Mouse (Mus musculus) forebrain, postnatal 0 days (tissue): ENCODE results near the gene Ptma. TPM values are rescaled to one million over a fixed set of nuclear protein-coding genes. Genes with fewer than 3 reads are reported as not detected.

ENCODE experiments used
- ATAC-seq: fragments of 200-750 bp; cut with Nextera tagmentation; 2 replicates; pipeline ENCODE4 v1.8.0; 2017; ENCODE audit warnings: mild to moderate bottlenecking, moderate library complexity
- DNase-seq: peaks from one replicate; pipeline ENCODE4 v3.0.0-alpha.2; 2015
- H3K27ac ChIP-seq: fragments of 300-500 bp; sonication (generic); 2 replicates; pipeline ENCODE4 v1.5.1; 2014; ENCODE audit warnings: low read depth, mild to moderate bottlenecking, antibody characterized with exemption, low read length, moderate library complexity, mixed read lengths
- H3K27me3 ChIP-seq: fragments of 300-500 bp; sonication (generic); 2 replicates; pipeline ENCODE4 v1.6.1; 2014; ENCODE audit warnings: mild to moderate bottlenecking, low read length, mixed read lengths; ENCODE audit not compliant: insufficient read depth
- H3K36me3 ChIP-seq: fragments of 300-500 bp; sonication (generic); 2 replicates; pipeline ENCODE4 v1.6.1; 2014; ENCODE audit warnings: mild to moderate bottlenecking, moderate library complexity; ENCODE audit not compliant: insufficient read depth
- H3K4me1 ChIP-seq: fragments of 300-500 bp; sonication (generic); 2 replicates; pipeline ENCODE4 v1.6.1; 2014; ENCODE audit warnings: antibody characterized with exemption; ENCODE audit not compliant: insufficient read depth
- H3K4me2 ChIP-seq: fragments of 300-500 bp; sonication (generic); 2 replicates; pipeline ENCODE4 v1.6.1; 2014; ENCODE audit warnings: low read depth, mild to moderate bottlenecking, moderate library complexity
- H3K4me3 ChIP-seq: fragments of 300-500 bp; sonication (generic); 2 replicates; pipeline ENCODE4 v1.5.1; 2014; ENCODE audit warnings: low read depth, low read length, mixed read lengths
- H3K9ac ChIP-seq: fragments of 300-500 bp; sonication (generic); 2 replicates; pipeline ENCODE4 v1.6.1; 2014; ENCODE audit warnings: mild to moderate bottlenecking
- H3K9me3 ChIP-seq: fragments of 300-500 bp; sonication (generic); 2 replicates; pipeline ENCODE4 v1.6.1; 2016; ENCODE audit warnings: low read length
- CTCF ChIP-seq: sonication (generic); IDR thresholded peaks from 2 replicates; pipeline ENCODE4 v1.5.1; 2016; ENCODE audit warnings: antibody characterized with exemption, control low read depth, low read depth
- WGBS: fragments of 180-500 bp; shearing (Covaris S2); extraction: QIAGEN DNeasy Blood & Tissue Kit; methylation state at CpG from one replicate; pipeline ENCODE4 v1.1.7; 2014; 5-methylcytosine and 5-hydroxymethylcytosine counted together
- polyA plus RNA-seq: library from polyadenylated mRNA; unstranded; fragments of >200 nt; fragmentation: Nextera tagmentation; extraction: Ambion mirVana; gene quantifications from 2 replicates; pipeline ENCODE4 v1.2.1, GENCODE M21; 2015
- total RNA-seq: library from RNA; depleted of rRNA; stranded (reverse); fragments of >200 nt; gene quantifications from 2 replicates; pipeline ENCODE4 v1.2.3, GENCODE M21; 2014

The Ptma gene
- total and polyA plus RNA-seq, 2 experiments from 2014 or later = 1,724 to 1,968 TPM

- Histone ChIP-seq H3K4me1 (no peaks in the 10 kb centered on the region), H3K36me3 (peaks cover 60% of the 10 kb centered on the region), H3K4me2 (no peak overlapping the region), H3K9me3 (no peaks in the 10 kb centered on the region), H3K4me3 (no peak overlapping the region), H3K27ac (no peak overlapping the region), H3K27me3 (no peaks in the 10 kb centered on the region), H3K9ac (no peak overlapping the region)
- TF ChIP-seq CTCF = no peak
- DNase-seq = no peak
- no peak for ATAC-seq
- WGBS = 98% methylated on average over 2 of the region's 2 CpGs
Measured at GRCm38 (mm10) chr1:86542584-86542983, 16.1 kb downstream of the Ptma start.

DNA sequence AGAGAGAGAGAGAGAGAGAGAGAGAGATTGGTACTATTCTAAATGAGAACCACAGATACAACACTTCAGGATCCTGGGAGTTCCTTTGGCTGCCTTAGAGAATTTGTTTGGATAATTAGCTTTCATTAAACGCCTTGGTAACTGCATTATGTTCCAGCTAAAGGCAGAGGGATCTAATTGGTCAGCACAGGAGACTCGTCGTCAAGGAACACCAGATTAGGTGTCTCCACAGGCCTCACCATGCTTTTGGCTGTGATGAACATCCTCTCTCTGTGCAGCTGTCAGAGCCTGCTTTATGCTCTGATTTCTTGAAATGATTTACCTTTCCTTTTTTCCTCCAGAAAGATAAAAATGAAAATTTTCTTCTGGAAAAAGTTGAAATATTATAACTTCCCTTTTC, 20.3 kb downstream of the Ptma start:
- Histone ChIP-seq H3K36me3 (peaks cover 61% of the 10 kb centered on the region), H3K4me1 (no peaks in the 10 kb centered on the region), H3K4me3 (no peak overlapping the region), H3K9me3 (no peaks in the 10 kb centered on the region), H3K4me2 (no peak overlapping the region), H3K27me3 (no peaks in the 10 kb centered on the region), H3K27ac (no peak overlapping the region), H3K9ac (no peak overlapping the region)
- TF ChIP-seq CTCF = no peak
- 0 out of 2 replicates have a peak, but pooled peaks have one; percentile 16 for ATAC-seq
- 20% methylated on average over 3 of the region's 3 CpGs for WGBS
- DNase-seq = no peak

- no peak overlapping the region for H3K9ac ChIP-seq
- no peak for DNase-seq
- no peak overlapping the region for H3K4me2 ChIP-seq
- no peaks in the 10 kb centered on the region for H3K27me3 ChIP-seq
- H3K4me3 ChIP-seq = no peak overlapping the region
- TF ChIP-seq CTCF = no peak
- H3K9me3 ChIP-seq = no peaks in the 10 kb centered on the region
- peaks cover 19% of the 10 kb centered on the region for H3K36me3 ChIP-seq
- 74% methylated on average over 4 of the region's 4 CpGs for WGBS
- H3K27ac ChIP-seq = no peak overlapping the region
- no peak for ATAC-seq
- H3K4me1 ChIP-seq = no peaks in the 10 kb centered on the region
Measured at GRCm38 (mm10) chr1:86551299-86551698, 24.8 kb downstream of the Ptma start.

- Histone ChIP-seq H3K4me2 (no peak overlapping the region), H3K36me3 (peaks cover 14% of the 10 kb centered on the region), H3K4me1 (no peaks in the 10 kb centered on the region), H3K27ac (no peak overlapping the region), H3K4me3 (no peak overlapping the region), H3K27me3 (no peaks in the 10 kb centered on the region), H3K9me3 (no peaks in the 10 kb centered on the region), H3K9ac (no peak overlapping the region)
- TF ChIP-seq CTCF = no peak
- DNase-seq = no peak
- 40% methylated on average over 2 of the region's 2 CpGs for WGBS
- ATAC-seq = no peak
Measured at GRCm38 (mm10) chr1:86551877-86552276, 25.4 kb downstream of the Ptma start.

DNA sequence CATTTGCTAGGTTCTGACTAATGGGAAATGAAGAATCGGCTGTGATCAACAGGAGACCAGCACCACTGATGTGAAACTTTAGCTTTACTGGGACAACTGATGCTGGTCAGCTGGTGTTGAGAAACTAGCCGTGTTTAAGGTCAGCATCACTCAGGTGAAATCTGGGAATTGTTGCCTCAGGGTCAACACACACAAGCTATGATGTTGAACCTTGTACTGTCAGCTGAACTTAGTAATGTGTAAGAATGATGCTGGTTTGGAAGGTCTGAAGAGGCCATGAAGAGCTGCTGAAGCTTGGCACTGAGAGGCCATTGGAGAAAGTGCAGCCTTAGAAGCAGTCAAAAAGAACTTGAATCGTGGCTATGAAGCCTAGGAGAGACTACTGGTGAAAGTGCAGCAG, 29.1 kb downstream of the Ptma start:
- Histone ChIP-seq H3K4me2 (no peak overlapping the region), H3K27ac (no peak overlapping the region), H3K9me3 (no peaks in the 10 kb centered on the region), H3K27me3 (no peaks in the 10 kb centered on the region), H3K9ac (no peak overlapping the region), H3K4me1 (no peaks in the 10 kb centered on the region), H3K4me3 (no peak overlapping the region), H3K36me3 (peaks cover 8% of the 10 kb centered on the region; the same call in 1 of the 2 replicates)
- ATAC-seq = no peak
- TF ChIP-seq CTCF = no peak
- 81% methylated on average over 3 of the region's 3 CpGs for WGBS
- DNase-seq = no peak

DNA sequence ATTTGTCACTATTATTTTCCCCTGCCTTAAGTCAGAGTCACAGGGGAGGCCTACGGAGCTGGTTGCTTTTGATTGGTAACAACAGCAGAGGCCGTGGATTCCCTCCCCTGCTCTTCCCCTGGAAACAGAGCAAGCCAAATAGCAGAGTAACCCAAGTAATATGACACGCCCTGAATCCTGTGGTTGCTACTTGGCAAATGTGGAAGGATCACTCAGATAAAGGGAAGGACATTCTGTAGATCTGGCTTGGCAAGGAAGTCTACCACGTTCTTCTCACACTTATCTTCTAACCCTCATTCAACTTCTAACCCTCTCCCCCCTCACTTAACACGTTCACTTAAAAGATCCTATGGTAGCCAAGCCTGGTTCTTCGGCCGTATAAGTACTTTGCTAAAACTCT, 31.3 kb downstream of the Ptma start:
- 80% methylated on average over 7 of the region's 7 CpGs for WGBS

GRCm38 (mm10) chr1:86559232-86559631, 32.7 kb downstream of the Ptma start:
- Histone ChIP-seq H3K4me2 (no peak overlapping the region), H3K9me3 (no peaks in the 10 kb centered on the region), H3K27ac (no peak overlapping the region), H3K9ac (no peak overlapping the region), H3K27me3 (no peaks in the 10 kb centered on the region), H3K4me3 (no peak overlapping the region), H3K36me3 (peaks cover 24% of the 10 kb centered on the region), H3K4me1 (no peaks in the 10 kb centered on the region)
- TF ChIP-seq CTCF = no peak
- no peak for ATAC-seq
- WGBS = 91% methylated on average over 3 of the region's 3 CpGs
- no peak for DNase-seq

More for the DNA sequence above, 31.3 kb downstream of the Ptma start:
- Histone ChIP-seq H3K27ac (no peak overlapping the region), H3K36me3 (peaks cover 11% of the 10 kb centered on the region), H3K4me2 (no peak overlapping the region), H3K4me3 (no peak overlapping the region), H3K27me3 (no peaks in the 10 kb centered on the region), H3K9me3 (no peaks in the 10 kb centered on the region), H3K4me1 (no peaks in the 10 kb centered on the region), H3K9ac (no peak overlapping the region)
- no peak for TF ChIP-seq CTCF
- no peak for DNase-seq
- ATAC-seq = no peak

DNA sequence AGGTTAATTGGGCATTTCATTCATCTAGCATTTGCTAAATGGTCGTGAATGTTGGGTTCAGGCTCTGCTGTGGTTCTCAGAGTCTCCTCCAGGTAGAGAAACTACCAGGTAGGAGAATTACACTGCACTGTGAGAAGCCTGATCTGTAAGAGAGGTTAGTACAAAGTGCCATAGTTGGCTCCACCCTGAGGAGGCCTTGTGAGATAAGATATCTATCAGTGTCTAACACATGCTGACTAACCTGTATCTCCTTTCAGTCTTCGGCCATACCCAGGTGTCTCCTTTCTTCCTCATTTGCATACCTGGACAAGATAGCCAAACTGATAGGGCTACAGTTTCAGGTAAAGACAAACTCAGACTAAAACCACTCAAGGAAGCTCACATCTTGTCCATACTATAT, 36.1 kb downstream of the Ptma start:
- H3K9ac ChIP-seq = no peak overlapping the region
- H3K4me2 ChIP-seq = no peak overlapping the region
- peaks cover 23% of the 10 kb centered on the region for H3K36me3 ChIP-seq
- H3K4me3 ChIP-seq = no peak overlapping the region
- no peak overlapping the region for H3K27ac ChIP-seq
- ATAC-seq (no peak), DNase-seq (no peak)
- no peak for TF ChIP-seq CTCF
- no peaks in the 10 kb centered on the region for H3K4me1 ChIP-seq
- no peaks in the 10 kb centered on the region for H3K9me3 ChIP-seq
- no peaks in the 10 kb centered on the region for H3K27me3 ChIP-seq
- 93% methylated on average over 2 of the region's 2 CpGs for WGBS
